Mouse (Mus musculus) liver, embryonic 14.5 days (tissue): ENCODE measurements around the gene Matn3. TPM values are rescaled to one million over a fixed set of nuclear protein-coding genes. Genes with fewer than 3 reads are reported as not detected.

Experiments used
- ATAC-seq: fragments of 200-750 bp; cut with Nextera tagmentation; 2 replicates; pipeline ENCODE4 v1.8.0; 2017; ENCODE audit warnings: moderate number of reproducible peaks, mild to moderate bottlenecking, moderate library complexity; ENCODE audit not compliant: insufficient read depth
- DNase-seq, 3 experiments: peaks; one replicate each; pipeline ENCODE4 v3.0.0-alpha.2; 2012 to 2013; ENCODE audit warnings: low read depth in 3 of 3, low spot score in 3 of 3
- H3K27ac ChIP-seq: fragments of 300-500 bp; sonication (generic); 2 replicates; pipeline ENCODE4 v1.5.1; 2014; ENCODE audit warnings: moderate library complexity, mild to moderate bottlenecking, control low read depth, inconsistent platforms
- H3K27me3 ChIP-seq: fragments of 300-500 bp; sonication (generic); 2 replicates; pipeline ENCODE4 v1.6.1; 2014; ENCODE audit warnings: mild to moderate bottlenecking, low read length, moderate library complexity; ENCODE audit not compliant: control insufficient read depth, insufficient read depth
- H3K36me3 ChIP-seq: fragments of 300-500 bp; sonication (generic); replicated peaks from 2 replicates; pipeline ENCODE4 v1.6.1; 2014; ENCODE audit warnings: low read depth; ENCODE audit not compliant: control insufficient read depth, insufficient read depth
- H3K4me1 ChIP-seq, 2 experiments: fragments of 200-500 bp in 1 of 2; fragments of 300-500 bp in 1 of 2; sonication (generic) in 1 of 2; replicated peaks; 2 replicates each; pipeline ENCODE4 v1.6.1; 2012 to 2014; ENCODE audit warnings: antibody characterized with exemption in 1 of 2, inconsistent platforms in 1 of 2, low read length in 1 of 2; ENCODE audit not compliant: control insufficient read depth in 2 of 2, insufficient read depth in 2 of 2
- H3K4me2 ChIP-seq: fragments of 300-500 bp; sonication (generic); 2 replicates; pipeline ENCODE4 v1.6.1; 2014; ENCODE audit warnings: low read depth, mild to moderate bottlenecking, control low read depth, moderate library complexity
- H3K4me3 ChIP-seq, 2 experiments: fragments of 200-500 bp in 1 of 2; fragments of 300-500 bp in 1 of 2; sonication (generic) in 1 of 2; 2 replicates each; pipeline ENCODE4 v1.5.1; 2012 to 2014; ENCODE audit warnings: low read depth in 2 of 2, low read length in 2 of 2, mild to moderate bottlenecking in 2 of 2, control low read depth in 1 of 2, inconsistent platforms in 1 of 2, moderate library complexity in 1 of 2; ENCODE audit not compliant: insufficient read depth in 1 of 2
- H3K9ac ChIP-seq: fragments of 300-500 bp; sonication (generic); replicated peaks from 2 replicates; pipeline ENCODE4 v1.6.1; 2014; ENCODE audit warnings: mild to moderate bottlenecking, control low read depth, moderate library complexity
- H3K9me3 ChIP-seq: fragments of 300-500 bp; sonication (generic); 2 replicates; pipeline ENCODE4 v1.6.1; 2016; ENCODE audit warnings: low read length, mixed read lengths; ENCODE audit not compliant: control insufficient read depth
- CTCF ChIP-seq: IDR thresholded peaks from 2 replicates; pipeline ENCODE4 v1.5.1; 2016; ENCODE audit warnings: antibody characterized with exemption, low read depth, control low read depth
- EP300 ChIP-seq: IDR thresholded peaks from 2 replicates; pipeline ENCODE4 v1.6.1; 2016; ENCODE audit warnings: antibody characterized with exemption, low read depth
- WGBS: fragments of 180-500 bp; shearing (Covaris S2); extraction: QIAGEN DNeasy Blood & Tissue Kit; methylation state at CpG from one replicate; pipeline ENCODE4 v1.1.7; 2014; ENCODE audit not compliant: insufficient replicate concordance; 5-methylcytosine and 5-hydroxymethylcytosine counted together
- polyA plus RNA-seq, 2 experiments: library from polyadenylated mRNA; depleted of rRNA in 1 of 2; stranded (reverse) in 1 of 2; unstranded in 1 of 2; fragments of >200 nt; fragmentation: Nextera tagmentation in 1 of 2; extraction: Ambion mirVana in 1 of 2; gene quantifications; 2 replicates each; pipeline versions ENCODE4 v1.2.1 to v1.2.3; 2012 to 2014

Matn3 gene
- polyA plus RNA-seq, 2 experiments: 0.03 to 0.07 TPM

DNA sequence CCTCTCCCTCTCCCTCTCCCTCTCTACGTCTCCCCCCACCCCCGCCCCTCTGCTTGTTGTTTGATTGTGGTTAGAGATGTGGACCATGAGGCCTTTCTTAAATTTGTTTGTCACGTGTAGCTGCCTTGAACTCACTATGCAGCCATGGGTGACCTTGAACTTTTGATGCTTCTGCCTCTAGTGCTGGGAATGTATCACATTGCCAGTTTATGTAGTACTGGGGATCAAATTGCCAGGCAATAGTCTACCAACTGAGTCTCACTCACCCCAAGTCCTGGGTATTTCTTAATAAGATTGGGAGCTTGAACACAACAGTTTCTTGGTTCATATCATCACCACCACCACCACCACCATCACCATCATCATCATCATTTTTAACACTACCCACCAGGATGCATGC, 73.3 kb downstream of the Matn3 start:
- ATAC-seq: no peak

More for the DNA sequence above, 73.3 kb downstream of the Matn3 start:
- WGBS: 46% methylated on average over 3 of the region's 3 CpGs
- H3K4me1 ChIP-seq: no peaks in the 10 kb centered on the region
- H3K4me3 ChIP-seq: no peak overlapping the region
- no peak for DNase-seq
- H3K9me3 ChIP-seq: no peaks in the 10 kb centered on the region
- H3K27me3 ChIP-seq: no peaks in the 10 kb centered on the region
- H3K27ac ChIP-seq: no peak overlapping the region
- H3K9ac ChIP-seq: no peak overlapping the region
- H3K36me3 ChIP-seq: no peaks in the 10 kb centered on the region
- TF ChIP-seq EP300: no peak
- no peak for TF ChIP-seq CTCF
- no peak overlapping the region for H3K4me2 ChIP-seq

Other genes starting within 250 kb of the Matn3 start
- gene Sdc1, start 176.6 kb upstream of the Matn3 start, polyA plus RNA-seq (2012; rRNA removed): 12.6 and 16.8 TPM in 2 replicates
- 15.5 and 15.8 TPM in 2 replicates for gene Sdc1, start 176.6 kb upstream of the Matn3 start, polyA plus RNA-seq (2014; fragmentation: Nextera tagmentation; extraction: Ambion mirVana)
- gene Laptm4a, start 26.3 kb upstream of the Matn3 start, polyA plus RNA-seq (2012; rRNA removed): 62.7 and 63.4 TPM in 2 replicates
- gene Laptm4a, start 26.3 kb upstream of the Matn3 start, polyA plus RNA-seq (2014; fragmentation: Nextera tagmentation; extraction: Ambion mirVana): 45.9 and 48.9 TPM in 2 replicates
- gene Wdr35, start 26.0 kb downstream of the Matn3 start, polyA plus RNA-seq (2012; rRNA removed): 0.31 and 0.63 TPM in 2 replicates
- gene Wdr35, start 26.0 kb downstream of the Matn3 start, polyA plus RNA-seq (2014; fragmentation: Nextera tagmentation; extraction: Ambion mirVana): 1.4 and 2.0 TPM in 2 replicates
- 3.7 and 6.0 TPM in 2 replicates for gene Ttc32, start 82.1 kb downstream of the Matn3 start, polyA plus RNA-seq (2012; rRNA removed)
- gene Ttc32, start 82.1 kb downstream of the Matn3 start, polyA plus RNA-seq (2014; fragmentation: Nextera tagmentation; extraction: Ambion mirVana): 13.9 and 14.1 TPM in 2 replicates